In genomic region chr15:81739296-81739695, GRCm38 (mm10) we compare ENCODE assay signal across 17 mouse cellular contexts. TPM values are rescaled to one million over a fixed set of nuclear protein-coding genes. Genes with fewer than 3 reads are reported as not detected.
DNase-seq lines count a peak whose midpoint lies in the region; ATAC-seq lines count a peak whose summit lies in the region.
"Had no signal": no experiment of that assay in that cellular context is flagged by ENCODE, and none has a peak within 500 bp of the region (broad histone marks: within the 10 kb centered on the region; RNA-seq: fewer than 3 reads in every experiment).

No protein-coding gene starts in this region.

- no peaks in the 10 kb centered on the region for H3K36me3 ChIP-seq in lung, embryonic 16.5 days (ENCODE audit: control insufficient read depth, insufficient read depth, low read length)
- H3K36me3 ChIP-seq in intestine, embryonic 15.5 days: no peaks in the 10 kb centered on the region
- no peaks in the 10 kb centered on the region for H3K36me3 ChIP-seq in hindbrain, embryonic 13.5 days
- H3K36me3 ChIP-seq: embryonic facial prominence, embryonic 10.5 days; embryonic facial prominence, embryonic 12.5 days; forebrain, embryonic 15.5 days had no signal

- peak; percentile 70; the same call in 1 of the 2 replicates for ATAC-seq in lung, embryonic 16.5 days (ENCODE audit: low read depth)
- ATAC-seq in intestine, embryonic 15.5 days: no peak
- no peak for ATAC-seq in hindbrain, embryonic 13.5 days (ENCODE audit: low FRiP score)
- ATAC-seq: forebrain, embryonic 13.5 days; forebrain, embryonic 15.5 days had no signal

- peak; percentile 54 to 60 for DNase-seq in lung, adult 18-20 months
- DNase-seq in lung, postnatal 14 days: no peak
- peak; percentile 14 for DNase-seq in lung, postnatal 10 days
- peak; percentile 59 for DNase-seq in lung, postnatal 36 days
- no peak for DNase-seq in adrenal gland, adult (ENCODE audit: inconsistent age in 2 of 2, low spot score in 1 of 2)
- DNase-seq: adrenal gland, postnatal 10 days; cerebellum, adult 11-12 months; cerebellum, adult 2 months; cerebellum, adult 9-10 months had no signal

- H3K27ac ChIP-seq in lung, embryonic 16.5 days (ENCODE audit: low read length): no peak overlapping the region
- no peak overlapping the region for H3K27ac ChIP-seq in intestine, embryonic 15.5 days
- H3K27ac ChIP-seq in hindbrain, embryonic 13.5 days: no peak overlapping the region
- H3K27ac ChIP-seq: embryonic facial prominence, embryonic 10.5 days; embryonic facial prominence, embryonic 12.5 days; forebrain, embryonic 13.5 days; forebrain, embryonic 15.5 days had no signal

- H3K27me3 ChIP-seq in lung, embryonic 16.5 days (ENCODE audit: control insufficient read depth, insufficient read depth, low read depth, low read length): no peaks in the 10 kb centered on the region
- no peaks in the 10 kb centered on the region for H3K27me3 ChIP-seq in intestine, embryonic 15.5 days (replicated peaks)
- H3K27me3 ChIP-seq in hindbrain, embryonic 13.5 days: no peaks in the 10 kb centered on the region
- H3K27me3 ChIP-seq: forebrain, embryonic 13.5 days; forebrain, embryonic 15.5 days had no signal

- 54% methylated on average over 3 of the region's 3 CpGs for WGBS in lung, embryonic 16.5 days
- 74% methylated on average over 3 of the region's 3 CpGs for WGBS in intestine, embryonic 15.5 days
- 82% methylated on average over 3 of the region's 3 CpGs for WGBS in hindbrain, embryonic 13.5 days

- H3K4me2 ChIP-seq in lung, embryonic 16.5 days (ENCODE audit: low read depth, low read length): no peak overlapping the region
- H3K4me2 ChIP-seq in intestine, embryonic 15.5 days (replicated peaks): no peak overlapping the region
- no peak overlapping the region for H3K4me2 ChIP-seq in hindbrain, embryonic 13.5 days
- H3K4me2 ChIP-seq: embryonic facial prominence, embryonic 12.5 days; forebrain, embryonic 13.5 days; forebrain, embryonic 15.5 days had no signal

- 0 out of 2 replicates have a peak, but pooled peaks cover under 1% of the 10 kb centered on the region for H3K4me1 ChIP-seq in lung, embryonic 16.5 days (replicated peaks; ENCODE audit: control insufficient read depth, insufficient read depth, low read length)
- peaks cover under 1% of the 10 kb centered on the region; the same call in 1 of the 2 replicates for H3K4me1 ChIP-seq in intestine, embryonic 15.5 days (replicated peaks)
- H3K4me1 ChIP-seq in hindbrain, embryonic 13.5 days (replicated peaks): 0 out of 2 replicates have a peak, but pooled peaks cover 2% of the 10 kb centered on the region

- H3K9me3 ChIP-seq in lung, embryonic 16.5 days (ENCODE audit: control insufficient read depth, low read length): no peaks in the 10 kb centered on the region
- no peaks in the 10 kb centered on the region for H3K9me3 ChIP-seq in intestine, embryonic 15.5 days
- no peaks in the 10 kb centered on the region for H3K9me3 ChIP-seq in hindbrain, embryonic 13.5 days
- H3K9me3 ChIP-seq: embryonic facial prominence, embryonic 10.5 days; embryonic facial prominence, embryonic 12.5 days; forebrain, embryonic 13.5 days; forebrain, embryonic 15.5 days had no signal

- no peak overlapping the region for H3K9ac ChIP-seq in lung, embryonic 16.5 days (ENCODE audit: low read length)
- no peak overlapping the region for H3K9ac ChIP-seq in intestine, embryonic 15.5 days
- no peak overlapping the region for H3K9ac ChIP-seq in hindbrain, embryonic 13.5 days
- H3K9ac ChIP-seq: embryonic facial prominence, embryonic 12.5 days; forebrain, embryonic 13.5 days; forebrain, embryonic 15.5 days; forebrain, postnatal 0 days had no signal

- no peak overlapping the region for H3K4me3 ChIP-seq in lung, embryonic 16.5 days (ENCODE audit: low read length)
- no peak overlapping the region for H3K4me3 ChIP-seq in intestine, embryonic 15.5 days (replicated peaks)
- no peak overlapping the region for H3K4me3 ChIP-seq in hindbrain, embryonic 13.5 days
- H3K4me3 ChIP-seq: embryonic facial prominence, embryonic 10.5 days; embryonic facial prominence, embryonic 12.5 days; forebrain, embryonic 13.5 days; forebrain, embryonic 15.5 days had no signal

RNA-seq across cellular contexts. Expression of gene Zc3h7b, which starts 5.6 kb away (rescaled TPM):
- 25.7 and 32.0 TPM in 2 replicates for polyA plus RNA-seq in lung, embryonic 16.5 days (2015; fragmentation: Nextera tagmentation; extraction: Ambion mirVana)
- 16.8 and 17.2 TPM in 2 replicates for polyA plus RNA-seq in intestine, embryonic 15.5 days (2015; fragmentation: Nextera tagmentation; extraction: Ambion mirVana)
- 42.6 and 46.8 TPM in 2 replicates for polyA plus RNA-seq in hindbrain, embryonic 13.5 days (2015; fragmentation: Nextera tagmentation; extraction: Ambion mirVana)

RNA-seq across cellular contexts. Expression of gene Rangap1, which starts 6.0 kb away (rescaled TPM):
- 94.6 and 95.7 TPM in 2 replicates for polyA plus RNA-seq in lung, embryonic 16.5 days (2015; fragmentation: Nextera tagmentation; extraction: Ambion mirVana)
- polyA plus RNA-seq in intestine, embryonic 15.5 days (2015; fragmentation: Nextera tagmentation; extraction: Ambion mirVana): 95.0 and 102 TPM in 2 replicates
- 129 and 140 TPM in 2 replicates for polyA plus RNA-seq in hindbrain, embryonic 13.5 days (2015; fragmentation: Nextera tagmentation; extraction: Ambion mirVana)

RNA-seq across cellular contexts. Expression of gene Chadl, which starts 42.2 kb away (rescaled TPM):
- 4.5 and 5.6 TPM in 2 replicates for polyA plus RNA-seq in lung, embryonic 16.5 days (2015; fragmentation: Nextera tagmentation; extraction: Ambion mirVana)
- 2.8 and 2.9 TPM in 2 replicates for polyA plus RNA-seq in intestine, embryonic 15.5 days (2015; fragmentation: Nextera tagmentation; extraction: Ambion mirVana)
- polyA plus RNA-seq in hindbrain, embryonic 13.5 days (2015; fragmentation: Nextera tagmentation; extraction: Ambion mirVana): 13.5 and 14.2 TPM in 2 replicates

Comparison
In these comparisons a context has a peak if more than half of its experiments do, and no peak if none do; other contexts are left out.
1. DNase-seq: peak in lung, adult 18-20 months (2 of 2), lung, postnatal 10 days (single experiment) and lung, postnatal 36 days (single experiment); none in lung, postnatal 14 days (single experiment) and adrenal gland, adult (0 of 2).